Mouse (Mus musculus): Measurements from ENCODE around the gene Gm28827. TPM values are rescaled to one million over a fixed set of nuclear protein-coding genes. Genes with fewer than 3 reads are reported as not detected.
"Not testable (repeated sequence)": the region's sequence is repeated elsewhere in the genome, so short reads cannot be mapped to it uniquely, and the experiment has no call there.

The Gm28827 gene
- not detected for total RNA-seq (2018; cell fraction: chromatin; rRNA removed)
- not detected for total RNA-seq (2018; cell fraction: cytosol; rRNA removed)
- total RNA-seq (2018; cell fraction: nucleus; rRNA removed) = not detected
- not detected in 3 replicates for polyA plus RNA-seq (2018)

DNA sequence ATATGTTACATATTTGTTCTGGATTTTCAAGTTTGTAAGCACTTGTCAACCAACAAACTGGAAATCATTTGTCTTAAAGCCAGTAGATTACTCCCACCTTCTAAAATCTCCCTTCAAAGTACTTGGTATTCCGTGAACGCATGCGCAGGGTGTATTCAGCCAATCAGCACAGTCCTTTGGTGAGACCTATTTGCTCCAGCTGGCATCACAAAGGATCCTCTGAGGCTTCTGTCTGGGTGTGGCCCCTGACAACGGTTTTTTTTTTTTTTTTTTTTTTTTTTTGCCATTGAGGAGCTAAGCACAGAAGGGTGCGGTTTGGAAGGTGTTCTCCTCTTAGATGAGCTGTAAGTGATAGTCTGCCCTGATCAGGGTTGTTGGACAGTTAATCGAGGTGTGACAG is at the start of gene Gm28827:
Gene Gm28827 (plus strand): TSS at position 301 of the 400 bp plus-strand sequence.
- not testable (repeated sequence) for H3K79me2 ChIP-seq (ENCODE audit: inconsistent target); H3K27ac ChIP-seq; H3K36me3 ChIP-seq (ENCODE audit: inconsistent target); H3K4me3 ChIP-seq (ENCODE audit: inconsistent target)
- WGBS (ENCODE audit: missing documents) = no CpG with 5 or more reads among the region's 6 CpGs

Data from macrophage (primary cell).